Mouse (Mus musculus): ENCODE measurements at regions not wholly inside any gene's neighbourhood (a gene's known extent, or its start where the extent isn't known, plus 50 kb on each side); places are given as distances from the start of the nearest gene placed in this dataset.

DNA sequence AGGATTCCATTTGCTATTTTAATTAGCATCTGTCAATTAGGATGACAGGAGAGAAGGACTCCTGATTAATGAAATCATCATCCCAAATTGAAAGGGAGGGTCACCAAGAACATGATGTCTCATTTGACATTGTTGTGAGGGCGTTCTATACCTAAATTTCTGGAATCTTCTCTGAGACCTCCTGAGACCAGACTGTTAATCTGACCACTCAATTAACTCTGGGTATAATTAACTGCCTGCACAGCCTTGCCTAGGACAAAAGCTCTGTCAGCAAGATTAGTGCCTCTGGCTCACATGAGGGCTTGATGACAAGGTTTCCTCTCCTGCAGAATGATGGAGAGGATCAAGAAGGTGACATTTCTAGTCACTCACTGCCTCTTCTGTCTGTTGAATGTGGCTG lies 113.1 kb downstream of the Icos start:
- TF ChIP-seq EP300 (IDR thresholded peaks at IDR 0.05; ENCODE audit: low read depth), result no peak
- TF ChIP-seq CTCF (IDR thresholded peaks at IDR 0.05; ENCODE audit: low read depth), result no peak
